Comparison of ENCODE assay signal across 8 mouse cellular contexts in the genomic region with DNA sequence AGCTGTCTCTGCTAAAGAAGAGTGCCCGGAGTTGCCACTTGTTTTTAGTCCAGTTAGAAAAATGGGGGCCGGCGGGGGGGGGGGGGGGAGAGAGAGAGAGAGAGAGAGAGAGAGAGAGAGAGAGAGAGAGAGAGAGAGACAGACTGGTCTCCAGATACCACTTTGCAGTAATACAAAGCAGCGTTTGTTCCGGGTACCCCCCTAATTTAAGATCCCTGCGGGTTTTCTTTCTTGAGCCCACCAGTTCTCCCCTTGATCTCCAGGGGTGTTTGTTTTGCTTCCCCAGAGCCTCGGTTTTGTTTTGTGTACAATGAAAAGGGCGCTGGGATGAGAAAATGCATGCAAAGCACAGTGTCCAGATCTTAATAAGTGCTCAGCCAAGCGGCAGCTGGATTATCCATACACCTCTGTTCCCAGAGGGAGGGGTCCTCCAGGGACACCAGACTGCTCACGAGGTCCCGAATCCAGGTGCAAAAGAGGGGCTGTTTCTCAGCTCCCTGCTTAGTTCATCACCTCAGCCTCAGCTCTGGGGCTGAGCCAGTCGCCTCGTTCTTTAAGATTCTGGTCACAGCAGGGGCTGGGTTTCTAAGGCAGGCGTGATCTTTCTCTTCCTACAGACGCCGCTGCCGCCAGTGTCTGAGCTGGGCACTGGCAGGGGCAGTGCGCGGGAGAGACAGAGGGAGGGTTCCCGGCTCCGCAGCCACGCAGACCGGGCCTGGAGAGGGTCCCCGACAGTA. TPM values are rescaled to one million over a fixed set of nuclear protein-coding genes. Genes with fewer than 3 reads are reported as not detected.
DNase-seq lines count a peak whose midpoint lies in the region; ATAC-seq and TF ChIP-seq lines count a peak whose summit lies in the region.

Gene Frmpd3, plus strand, starts transcription at position 608 of the 737 bp plus-strand sequence.

- DNase-seq in cerebellum, postnatal 14 days, result peak; percentile 8 to 13
- DNase-seq in hindbrain, postnatal 0 days (ENCODE audit: low spot score), result peak; percentile 60
- no peak for DNase-seq in liver, postnatal 0 days

- no peak within 1 kb of the TSS for H3K27ac ChIP-seq in hindbrain, postnatal 0 days
- H3K27ac ChIP-seq in liver, postnatal 0 days (ENCODE audit: low read depth), result no peak within 1 kb of the TSS

- H3K27me3 ChIP-seq in megakaryocyte, embryonic 14.5 days (replicated peaks), result peaks cover 58% of the 10 kb centered on the region
- no peaks in the 10 kb centered on the region; the same call in 1 of the 2 replicates for H3K27me3 ChIP-seq in hindbrain, postnatal 0 days (ENCODE audit: insufficient read depth, low read length)
- H3K27me3 ChIP-seq in liver, postnatal 0 days (ENCODE audit: insufficient read depth, low read length), result peaks cover 15% of the 10 kb centered on the region; the same call in 1 of the 2 replicates

- peak within 1 kb of the TSS; percentile 21 for H3K9ac ChIP-seq in hindbrain, postnatal 0 days (replicated peaks; ENCODE audit: low read length)
- H3K9ac ChIP-seq in liver, postnatal 0 days (replicated peaks), result no peak within 1 kb of the TSS

- H3K4me3 ChIP-seq in megakaryocyte, embryonic 14.5 days (replicated peaks), result peak within 1 kb of the TSS; percentile 18
- peak within 1 kb of the TSS; percentile 40 for H3K4me3 ChIP-seq in hindbrain, postnatal 0 days (ENCODE audit: low read length)
- no peak within 1 kb of the TSS for H3K4me3 ChIP-seq in liver, postnatal 0 days (ENCODE audit: low read depth, low read length)

- peak; percentile 2; the same call in 1 of the 2 replicates for TF ChIP-seq CTCF in hindbrain, postnatal 0 days (IDR thresholded peaks at IDR 0.05; ENCODE audit: low read depth)
- TF ChIP-seq CTCF in liver, postnatal 0 days (IDR thresholded peaks at IDR 0.05; ENCODE audit: low read depth), result no peak

- peak within 1 kb of the TSS; percentile 65 for H3K4me2 ChIP-seq in hindbrain, postnatal 0 days (ENCODE audit: low read depth, low read length)
- peak within 1 kb of the TSS; percentile 32 for H3K4me2 ChIP-seq in liver, postnatal 0 days (ENCODE audit: low read depth, low read length)

- H3K9me3 ChIP-seq in megakaryocyte, embryonic 14.5 days, result no peaks in the 10 kb centered on the region
- no peaks in the 10 kb centered on the region for H3K9me3 ChIP-seq in hindbrain, postnatal 0 days (ENCODE audit: low read length)
- H3K9me3 ChIP-seq in liver, postnatal 0 days (ENCODE audit: low read length), result no peaks in the 10 kb centered on the region

- no peaks in the 10 kb centered on the region for H3K4me1 ChIP-seq in megakaryocyte, embryonic 14.5 days
- H3K4me1 ChIP-seq in hindbrain, postnatal 0 days (ENCODE audit: insufficient read depth, low read length), result no peaks in the 10 kb centered on the region
- no peaks in the 10 kb centered on the region for H3K4me1 ChIP-seq in liver, postnatal 0 days (ENCODE audit: insufficient read depth)

- ATAC-seq in cerebellum, adult (ENCODE audit: insufficient number of reproducible peaks, low FRiP score, low TSS enrichment), result no peak
- ATAC-seq in megakaryocyte, adult 5-6 weeks (ENCODE audit: poor library complexity, severe bottlenecking), result no peak
- ATAC-seq in hindbrain, postnatal 0 days, result peak; percentile 89
- ATAC-seq in liver, postnatal 0 days, result no peak
- ATAC-seq in erythroblast, adult 5-6 weeks (replicated peaks; ENCODE audit: low FRiP score, poor library complexity, severe bottlenecking), result no peak
- ATAC-seq in monocyte, adult 5-6 weeks (replicated peaks; ENCODE audit: insufficient number of reproducible peaks, low FRiP score, low TSS enrichment, poor library complexity, severe bottlenecking), result no peak

- no peak for TF ChIP-seq EP300 in liver, postnatal 0 days (IDR thresholded peaks at IDR 0.05; ENCODE audit: low read depth)

- 26% methylated on average over 23 of the region's 24 CpGs for WGBS in hindbrain, postnatal 0 days
- WGBS in liver, postnatal 0 days (ENCODE audit: insufficient replicate concordance), result 19% methylated on average over 20 of the region's 24 CpGs

- H3K36me3 ChIP-seq in megakaryocyte, embryonic 14.5 days (replicated peaks; ENCODE audit: low read length), result no peaks in the 10 kb centered on the region
- H3K36me3 ChIP-seq in hindbrain, postnatal 0 days (ENCODE audit: insufficient read depth, low read length), result no peaks in the 10 kb centered on the region
- H3K36me3 ChIP-seq in liver, postnatal 0 days (replicated peaks; ENCODE audit: insufficient read depth, low read length), result no peaks in the 10 kb centered on the region

RNA-seq across cellular contexts. Expression of gene Frmpd3, which starts in this region (rescaled TPM):
- 0.01 TPM in 1 of 2 replicates, not detected in the other for polyA plus RNA-seq in megakaryocyte, embryonic 14.5 days (2012; ENCODE audit: insufficient read depth, low replicate concordance)
- not detected in 2 replicates for total RNA-seq in megakaryocyte, adult 5-6 weeks (2015)
- not detected in 2 replicates for total RNA-seq in megakaryocyte, adult 5-6 weeks (2017)
- total RNA-seq in hindbrain, postnatal 0 days (2014; rRNA removed), result 13.3 and 15.6 TPM in 2 replicates
- polyA plus RNA-seq in hindbrain, postnatal 0 days (2015; fragmentation: Nextera tagmentation; extraction: Ambion mirVana), result 3.2 and 3.9 TPM in 2 replicates
- not detected in 2 replicates for polyA plus RNA-seq in liver, postnatal 0 days (2015; fragmentation: Nextera tagmentation; extraction: Ambion mirVana)
- not detected in 2 replicates for total RNA-seq in erythroblast, adult 5-6 weeks (2015; ENCODE audit: low replicate concordance)
- total RNA-seq in erythroblast, adult 5-6 weeks (2017; ENCODE audit: low replicate concordance), result not detected in 2 replicates
- not detected in 3 replicates for total RNA-seq in monocyte, adult 5-6 weeks (2017)

Comparison
In these comparisons a context has a peak if more than half of its experiments do, and no peak if none do; other contexts are left out.
1. RNA of gene Frmpd3 (total RNA-seq): 13.3 to 15.6 TPM in hindbrain, postnatal 0 days; not detected in megakaryocyte, adult 5-6 weeks, not detected in erythroblast, adult 5-6 weeks and not detected in monocyte, adult 5-6 weeks; every median in the first group is over 10 times any median in the second.